Mouse (Mus musculus): ENCODE measurements around the gene Trappc3. TPM values are rescaled to one million over a fixed set of nuclear protein-coding genes. Genes with fewer than 3 reads are reported as not detected.

The Trappc3 gene
- polyA plus RNA-seq, 1 experiment from 2014 or later: 115 TPM

DNA sequence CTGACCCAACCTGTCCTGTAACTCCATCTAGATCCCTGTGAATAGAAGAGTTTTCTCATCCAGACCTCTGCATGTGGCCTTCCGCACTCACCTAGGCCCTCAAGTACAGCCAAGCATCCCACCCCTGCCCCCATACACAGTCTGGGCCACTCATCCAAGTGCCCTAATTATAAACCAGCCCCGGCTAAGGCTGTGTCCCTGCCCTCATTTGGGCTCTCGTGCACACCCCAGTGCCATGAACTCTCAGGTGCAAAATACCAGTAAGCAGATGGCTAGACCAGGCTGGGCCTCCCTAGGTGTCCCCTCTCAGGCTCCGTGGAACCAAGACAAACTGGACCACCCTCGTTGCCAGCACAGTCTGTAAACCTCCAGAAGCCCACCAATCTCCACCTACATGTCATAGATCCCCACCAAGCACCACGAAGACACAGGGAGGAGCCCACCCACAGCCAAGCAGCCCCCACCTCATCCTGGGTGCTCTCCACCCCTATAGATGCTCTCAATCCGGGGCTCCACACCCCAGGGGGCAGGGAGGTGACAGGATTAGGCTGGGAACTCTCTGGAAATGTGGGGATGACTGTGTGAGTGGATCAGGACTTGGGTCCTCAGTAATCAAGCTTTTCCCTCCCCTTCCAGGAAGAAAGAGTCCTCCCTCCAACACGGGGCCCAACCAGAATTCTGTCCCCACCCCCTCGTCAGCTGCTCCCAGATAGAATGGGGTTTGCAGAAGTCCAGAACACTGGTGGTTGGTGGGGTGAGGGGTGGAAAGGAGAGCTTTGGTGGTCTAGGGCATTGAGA, 7.6 kb upstream of the Trappc3 start:
- Histone ChIP-seq H3K9ac (ENCODE audit: low read depth, low read length) (peak overlapping the region; percentile 82; the same call in 1 of the 2 replicates), H3K27me3 (replicated peaks; ENCODE audit: control insufficient read depth, insufficient read depth, low read length) (0 out of 2 replicates have a peak, but pooled peaks cover 3% of the 10 kb centered on the region), H3K4me2 (replicated peaks; ENCODE audit: low read depth) (peak overlapping the region; percentile 97), H3K9me3 (ENCODE audit: control insufficient read depth) (no peaks in the 10 kb centered on the region), H3K36me3 (ENCODE audit: control insufficient read depth, insufficient read depth) (no peaks in the 10 kb centered on the region; the same call in 1 of the 2 replicates), H3K27ac (ENCODE audit: low read depth, low read length) (no peak overlapping the region; the same call in 1 of the 2 replicates), H3K4me1 (replicated peaks; ENCODE audit: control insufficient read depth, insufficient read depth, low read length) (no peaks in the 10 kb centered on the region), H3K4me3 (ENCODE audit: low read depth, low read length) (peak overlapping the region; percentile 90)
- WGBS: 37% methylated on average over 9 of the region's 9 CpGs
- no peak for TF ChIP-seq CTCF (IDR thresholded peaks at IDR 0.05; ENCODE audit: low read depth)
- ATAC-seq: no peak

DNA sequence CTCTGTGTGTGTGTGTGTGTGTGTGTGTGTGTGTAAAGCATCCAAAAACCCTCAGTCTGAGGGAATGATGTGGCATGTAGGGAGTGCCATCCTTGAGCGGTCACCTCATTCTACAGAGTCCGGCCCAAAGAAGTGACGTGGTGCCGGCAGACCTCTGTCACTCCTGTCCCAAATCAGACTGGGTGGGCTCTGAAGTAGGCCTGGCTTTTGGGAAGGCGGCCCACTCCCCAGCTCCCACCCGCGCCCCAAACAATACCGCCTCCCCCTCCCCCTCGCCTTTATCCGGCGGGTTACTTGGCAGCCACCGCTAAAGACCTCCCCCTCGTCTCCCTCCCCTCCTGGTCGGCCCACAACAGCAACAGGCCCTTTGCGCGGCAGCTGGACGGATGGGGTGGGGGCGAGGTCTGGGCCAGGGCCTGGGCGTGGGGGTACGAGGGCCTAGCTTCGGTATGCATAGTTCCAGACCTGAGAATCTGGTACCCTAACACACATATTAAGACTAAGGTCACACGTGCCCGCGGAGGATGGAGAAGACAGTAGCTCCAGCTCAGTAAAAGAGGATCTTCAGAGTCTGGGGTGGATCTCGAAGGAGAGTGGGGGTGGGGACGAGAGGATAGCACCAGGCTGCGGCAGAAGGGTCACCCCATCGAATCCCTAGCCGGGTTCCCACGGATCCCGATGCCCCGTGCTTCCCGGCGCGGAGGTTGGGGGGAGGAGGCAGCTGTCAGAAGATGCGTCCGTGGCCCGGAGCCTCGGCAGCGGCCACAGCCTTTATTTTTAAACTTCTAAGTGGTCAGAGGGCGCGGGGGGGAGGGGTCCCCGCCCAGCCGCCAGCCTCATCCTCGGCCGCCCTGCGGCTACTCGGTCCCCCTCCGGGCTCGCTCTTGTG, 6.8 kb upstream of the Trappc3 start:
- H3K4me1 ChIP-seq (replicated peaks; ENCODE audit: control insufficient read depth, insufficient read depth, low read length): no peaks in the 10 kb centered on the region
- H3K9ac ChIP-seq (ENCODE audit: low read depth, low read length): peak overlapping the region; percentile 82
- 4% methylated on average over 44 of the region's 50 CpGs for WGBS
- ATAC-seq: no peak
- H3K27me3 ChIP-seq (replicated peaks; ENCODE audit: control insufficient read depth, insufficient read depth, low read length): 0 out of 2 replicates have a peak, but pooled peaks cover 3% of the 10 kb centered on the region
- no peaks in the 10 kb centered on the region; the same call in 1 of the 2 replicates for H3K36me3 ChIP-seq (ENCODE audit: control insufficient read depth, insufficient read depth)
- H3K9me3 ChIP-seq (ENCODE audit: control insufficient read depth): no peaks in the 10 kb centered on the region
- H3K27ac ChIP-seq (ENCODE audit: low read depth, low read length): peak overlapping the region; percentile 87
- H3K4me2 ChIP-seq (replicated peaks; ENCODE audit: low read depth): peak overlapping the region; percentile 97
- no peak for TF ChIP-seq CTCF (IDR thresholded peaks at IDR 0.05; ENCODE audit: low read depth)
- H3K4me3 ChIP-seq (ENCODE audit: low read depth, low read length): peak overlapping the region; percentile 90

DNA sequence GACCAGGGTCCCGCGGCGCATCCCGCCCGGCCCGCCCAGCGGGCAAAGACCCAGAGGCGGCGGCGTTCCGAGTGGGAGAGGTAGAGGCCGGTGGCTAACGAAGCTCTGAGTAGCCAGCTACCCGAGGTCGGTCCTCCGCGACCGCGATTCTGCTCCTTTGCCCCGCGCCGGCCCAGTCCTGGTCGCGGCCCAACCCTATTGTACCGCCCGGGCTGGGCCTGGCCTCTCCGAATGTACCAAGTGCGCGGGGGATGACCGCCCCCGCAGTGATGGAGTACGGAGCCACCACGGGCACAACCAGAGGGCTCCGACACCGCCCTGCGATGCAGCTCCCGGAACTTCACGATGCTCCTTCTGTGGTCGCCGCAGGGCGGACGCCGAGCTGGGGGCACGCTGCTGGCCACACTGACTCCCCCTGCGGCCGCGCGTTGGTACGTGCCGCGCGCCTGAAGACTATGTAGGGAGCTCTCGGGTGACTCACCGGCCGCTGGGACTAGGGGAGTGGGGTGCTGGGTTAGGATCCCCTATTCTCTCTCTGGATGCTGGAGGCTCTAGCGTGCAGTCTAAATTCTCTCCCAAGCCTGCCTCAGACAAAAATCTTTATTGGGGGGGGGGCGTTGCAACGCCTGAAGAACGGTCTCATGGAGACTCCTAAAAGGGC, 5.9 kb upstream of the Trappc3 start, which contains the start of gene Map7d1:
Gene Map7d1, minus strand, starts transcription at position 213 of the 661 bp plus-strand sequence.
- H3K9me3 ChIP-seq (ENCODE audit: control insufficient read depth): no peaks in the 10 kb centered on the region
- peak within 1 kb of the TSS; percentile 87 for H3K27ac ChIP-seq (ENCODE audit: low read depth, low read length)
- H3K9ac ChIP-seq (ENCODE audit: low read depth, low read length): peak within 1 kb of the TSS; percentile 82
- peak within 1 kb of the TSS; percentile 97 for H3K4me2 ChIP-seq (replicated peaks; ENCODE audit: low read depth)
- peaks cover 5% of the 10 kb centered on the region for H3K4me1 ChIP-seq (replicated peaks; ENCODE audit: control insufficient read depth, insufficient read depth, low read length)
- peak; percentile 85 for ATAC-seq
- 0% methylated on average over 53 of the region's 59 CpGs for WGBS
- H3K4me3 ChIP-seq (ENCODE audit: low read depth, low read length): peak within 1 kb of the TSS; percentile 90
- TF ChIP-seq CTCF (IDR thresholded peaks at IDR 0.05; ENCODE audit: low read depth): peak; percentile 42
- H3K36me3 ChIP-seq (ENCODE audit: control insufficient read depth, insufficient read depth): no peaks in the 10 kb centered on the region
- 0 out of 2 replicates have a peak, but pooled peaks cover 3% of the 10 kb centered on the region for H3K27me3 ChIP-seq (replicated peaks; ENCODE audit: control insufficient read depth, insufficient read depth, low read length)

DNA sequence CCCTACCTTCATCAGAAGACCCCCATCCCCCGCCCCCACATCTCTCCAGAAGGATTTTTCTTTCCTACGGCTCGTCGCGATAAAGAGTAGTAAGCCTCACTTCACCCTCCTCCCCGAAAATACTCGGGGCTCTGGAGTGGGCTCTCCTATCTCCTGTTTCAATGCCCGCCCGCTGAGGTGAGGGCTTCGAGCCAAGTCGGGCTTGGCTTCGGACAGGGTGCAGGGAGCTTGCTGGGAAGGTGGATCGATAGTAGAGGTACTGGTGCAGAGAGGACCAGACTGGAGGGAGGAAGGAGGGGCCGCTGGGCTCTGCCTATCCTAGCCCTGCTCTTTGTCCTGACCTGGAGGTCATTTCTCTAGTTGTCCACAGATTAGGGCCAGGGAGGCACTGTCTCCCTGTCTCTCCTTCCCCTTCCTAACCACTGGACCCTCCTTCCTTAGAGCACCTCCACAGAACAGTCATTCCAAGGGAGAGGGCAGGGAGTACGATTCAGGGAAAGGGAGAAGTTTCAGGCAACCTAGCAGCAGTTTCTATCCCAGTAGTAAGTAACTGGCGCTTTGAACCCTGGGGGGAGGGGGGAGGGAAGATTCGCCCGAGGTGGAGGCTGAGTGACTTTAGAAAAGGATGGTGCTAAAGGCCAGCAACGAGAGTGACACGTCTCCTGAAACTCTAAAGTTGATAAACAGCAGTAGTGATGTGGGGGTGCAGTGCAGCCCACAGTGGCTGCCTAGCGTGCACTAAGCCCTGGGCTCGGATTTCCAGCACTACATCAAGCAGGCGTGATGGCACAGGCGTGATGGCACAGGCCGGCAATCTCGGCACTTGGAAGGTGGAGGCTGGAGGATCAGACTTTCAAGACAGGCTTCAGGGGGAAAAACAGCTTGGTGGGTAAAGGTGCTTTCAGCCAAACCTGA, 4.9 kb upstream of the Trappc3 start:
- peak overlapping the region; percentile 90 for H3K4me3 ChIP-seq (ENCODE audit: low read depth, low read length)
- peaks cover 6% of the 10 kb centered on the region for H3K4me1 ChIP-seq (replicated peaks; ENCODE audit: control insufficient read depth, insufficient read depth, low read length)
- 0 out of 2 replicates have a peak, but pooled peaks cover 3% of the 10 kb centered on the region for H3K27me3 ChIP-seq (replicated peaks; ENCODE audit: control insufficient read depth, insufficient read depth, low read length)
- TF ChIP-seq CTCF (IDR thresholded peaks at IDR 0.05; ENCODE audit: low read depth): no peak
- 18% methylated on average over 26 of the region's 26 CpGs for WGBS
- no peaks in the 10 kb centered on the region for H3K36me3 ChIP-seq (ENCODE audit: control insufficient read depth, insufficient read depth)
- no peak for ATAC-seq
- peak overlapping the region; percentile 82 for H3K9ac ChIP-seq (ENCODE audit: low read depth, low read length)
- H3K9me3 ChIP-seq (ENCODE audit: control insufficient read depth): no peaks in the 10 kb centered on the region
- peak overlapping the region; percentile 97 for H3K4me2 ChIP-seq (replicated peaks; ENCODE audit: low read depth)
- peak overlapping the region; percentile 87 for H3K27ac ChIP-seq (ENCODE audit: low read depth, low read length)

DNA sequence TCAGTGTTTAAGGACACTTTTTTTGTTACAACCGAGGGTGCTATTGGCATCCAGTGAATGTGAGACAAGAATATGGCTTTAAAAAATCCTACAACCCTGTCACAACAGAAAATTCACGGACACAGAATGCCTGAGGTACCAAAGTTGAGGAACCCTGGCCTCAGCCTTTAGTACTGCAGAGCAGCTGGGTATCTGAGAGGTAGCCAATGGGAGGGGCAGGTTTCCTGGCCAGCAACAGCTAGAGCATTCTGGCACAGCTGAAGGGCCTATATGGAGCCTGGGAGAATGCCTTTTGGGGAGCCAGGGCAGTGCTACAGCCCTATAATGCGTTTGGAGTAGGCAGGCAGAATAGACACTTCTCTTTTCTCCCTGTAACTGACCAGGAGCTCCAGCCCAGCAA, 3.1 kb upstream of the Trappc3 start:
- TF ChIP-seq CTCF (IDR thresholded peaks at IDR 0.05; ENCODE audit: low read depth): 0 out of 2 replicates have a peak, but pooled peaks have one; percentile 10
- Histone ChIP-seq H3K4me3 (ENCODE audit: low read depth, low read length) (no peak overlapping the region; the same call in 1 of the 2 replicates), H3K4me2 (replicated peaks; ENCODE audit: low read depth) (peak overlapping the region; percentile 48; the same call in 1 of the 2 replicates), H3K9ac (ENCODE audit: low read depth, low read length) (no peak overlapping the region), H3K4me1 (replicated peaks; ENCODE audit: control insufficient read depth, insufficient read depth, low read length) (peaks cover 6% of the 10 kb centered on the region), H3K36me3 (ENCODE audit: control insufficient read depth, insufficient read depth) (no peaks in the 10 kb centered on the region), H3K9me3 (ENCODE audit: control insufficient read depth) (no peaks in the 10 kb centered on the region), H3K27ac (ENCODE audit: low read depth, low read length) (peak overlapping the region; percentile 58), H3K27me3 (replicated peaks; ENCODE audit: control insufficient read depth, insufficient read depth, low read length) (0 out of 2 replicates have a peak, but pooled peaks cover 3% of the 10 kb centered on the region)
- no peak for ATAC-seq
- WGBS: 36% methylated on average over 3 of the region's 3 CpGs
